Mouse (Mus musculus): ENCODE results near the gene Gpr84. TPM values are rescaled to one million over a fixed set of nuclear protein-coding genes. Genes with fewer than 3 reads are reported as not detected.

Gene Gpr84
- polyA plus RNA-seq, 1 experiment from 2014 or later = not detected

GRCm38 (mm10) chr15:103298026-103298425 lies 12.4 kb downstream of the Gpr84 start:
- H3K27ac ChIP-seq (replicated peaks; ENCODE audit: low read depth, low read length) = peak overlapping the region; percentile 49
- no peaks in the 10 kb centered on the region for H3K36me3 ChIP-seq (replicated peaks; ENCODE audit: control insufficient read depth, insufficient read depth, low read depth, low read length)
- H3K27me3 ChIP-seq (ENCODE audit: control insufficient read depth, insufficient read depth, low read length) = no peaks in the 10 kb centered on the region
- no peak overlapping the region for H3K9ac ChIP-seq (replicated peaks; ENCODE audit: low read length)
- no peaks in the 10 kb centered on the region for H3K9me3 ChIP-seq (replicated peaks; ENCODE audit: control insufficient read depth, low read length)
- DNase-seq (ENCODE audit: low spot score) (no peak), ATAC-seq (replicated peaks; ENCODE audit: insufficient number of reproducible peaks, low FRiP score, low TSS enrichment, low read depth) (no peak)
- peaks cover 25% of the 10 kb centered on the region for H3K4me1 ChIP-seq (ENCODE audit: control insufficient read depth, insufficient read depth, low read length)
- H3K4me2 ChIP-seq (ENCODE audit: low read depth, low read length) = no peak overlapping the region
- no peak overlapping the region for H3K4me3 ChIP-seq (ENCODE audit: low read depth, low read length)
- 70% methylated on average over 3 of the region's 3 CpGs for WGBS

GRCm38 (mm10) chr15:103297313-103297712 lies 13.1 kb downstream of the Gpr84 start:
- Histone ChIP-seq H3K4me3 (ENCODE audit: low read depth, low read length) (no peak overlapping the region), H3K36me3 (replicated peaks; ENCODE audit: control insufficient read depth, insufficient read depth, low read depth, low read length) (no peaks in the 10 kb centered on the region), H3K4me2 (ENCODE audit: low read depth, low read length) (no peak overlapping the region), H3K9me3 (replicated peaks; ENCODE audit: control insufficient read depth, low read length) (no peaks in the 10 kb centered on the region), H3K9ac (replicated peaks; ENCODE audit: low read length) (no peak overlapping the region), H3K27me3 (ENCODE audit: control insufficient read depth, insufficient read depth, low read length) (no peaks in the 10 kb centered on the region), H3K27ac (replicated peaks; ENCODE audit: low read depth, low read length) (no peak overlapping the region), H3K4me1 (ENCODE audit: control insufficient read depth, insufficient read depth, low read length) (peaks cover 22% of the 10 kb centered on the region)
- no peak for ATAC-seq (replicated peaks; ENCODE audit: insufficient number of reproducible peaks, low FRiP score, low TSS enrichment, low read depth)
- 60% methylated on average over 6 of the region's 6 CpGs for WGBS
- no peak for DNase-seq (ENCODE audit: low spot score)

- H3K4me3 ChIP-seq (ENCODE audit: low read depth, low read length) = no peak overlapping the region
- H3K27me3 ChIP-seq (ENCODE audit: control insufficient read depth, insufficient read depth, low read length) = no peaks in the 10 kb centered on the region
- 4% methylated on average over 5 of the region's 5 CpGs for WGBS
- no peaks in the 10 kb centered on the region for H3K36me3 ChIP-seq (replicated peaks; ENCODE audit: control insufficient read depth, insufficient read depth, low read depth, low read length)
- H3K9me3 ChIP-seq (replicated peaks; ENCODE audit: control insufficient read depth, low read length) = no peaks in the 10 kb centered on the region
- DNase-seq (ENCODE audit: low spot score) = peak; percentile 68
- H3K4me1 ChIP-seq (ENCODE audit: control insufficient read depth, insufficient read depth, low read length) = peaks cover 13% of the 10 kb centered on the region
- H3K9ac ChIP-seq (replicated peaks; ENCODE audit: low read length) = 0 out of 2 replicates have a peak overlapping the region, but pooled peaks have one; percentile 11
- peak overlapping the region; percentile 53 for H3K27ac ChIP-seq (replicated peaks; ENCODE audit: low read depth, low read length)
- ATAC-seq (replicated peaks; ENCODE audit: insufficient number of reproducible peaks, low FRiP score, low TSS enrichment, low read depth) = peak; percentile 54; the same call in 1 of the 2 replicates
- no peak overlapping the region for H3K4me2 ChIP-seq (ENCODE audit: low read depth, low read length)
These were observed 14.6 kb downstream of the Gpr84 start for GRCm38 (mm10) chr15:103295851-103296250.

- no peaks in the 10 kb centered on the region for H3K9me3 ChIP-seq (replicated peaks; ENCODE audit: control insufficient read depth, low read length)
- no peak overlapping the region for H3K4me3 ChIP-seq (ENCODE audit: low read depth, low read length)
- 28% methylated on average over 2 of the region's 2 CpGs for WGBS
- H3K36me3 ChIP-seq (replicated peaks; ENCODE audit: control insufficient read depth, insufficient read depth, low read depth, low read length) = no peaks in the 10 kb centered on the region
- H3K4me1 ChIP-seq (ENCODE audit: control insufficient read depth, insufficient read depth, low read length) = peaks cover 11% of the 10 kb centered on the region
- H3K27me3 ChIP-seq (ENCODE audit: control insufficient read depth, insufficient read depth, low read length) = no peaks in the 10 kb centered on the region
- peak; percentile 60 for DNase-seq (ENCODE audit: low spot score)
- no peak overlapping the region for H3K9ac ChIP-seq (replicated peaks; ENCODE audit: low read length)
- no peak overlapping the region for H3K4me2 ChIP-seq (ENCODE audit: low read depth, low read length)
- no peak overlapping the region for H3K27ac ChIP-seq (replicated peaks; ENCODE audit: low read depth, low read length)
- ATAC-seq (replicated peaks; ENCODE audit: insufficient number of reproducible peaks, low FRiP score, low TSS enrichment, low read depth) = no peak
These were observed 15.8 kb downstream of the Gpr84 start for GRCm38 (mm10) chr15:103294649-103295048.

GRCm38 (mm10) chr15:103293375-103293774 lies 17.0 kb downstream of the Gpr84 start:
- Histone ChIP-seq H3K27ac (replicated peaks; ENCODE audit: low read depth, low read length) (no peak overlapping the region), H3K4me3 (ENCODE audit: low read depth, low read length) (no peak overlapping the region), H3K9ac (replicated peaks; ENCODE audit: low read length) (no peak overlapping the region), H3K36me3 (replicated peaks; ENCODE audit: control insufficient read depth, insufficient read depth, low read depth, low read length) (no peaks in the 10 kb centered on the region), H3K9me3 (replicated peaks; ENCODE audit: control insufficient read depth, low read length) (no peaks in the 10 kb centered on the region), H3K27me3 (ENCODE audit: control insufficient read depth, insufficient read depth, low read length) (no peaks in the 10 kb centered on the region), H3K4me2 (ENCODE audit: low read depth, low read length) (no peak overlapping the region), H3K4me1 (ENCODE audit: control insufficient read depth, insufficient read depth, low read length) (peaks cover 4% of the 10 kb centered on the region)
- 93% methylated on average over 2 of the region's 2 CpGs for WGBS
- DNase-seq (ENCODE audit: low spot score) = no peak
- no peak for ATAC-seq (replicated peaks; ENCODE audit: insufficient number of reproducible peaks, low FRiP score, low TSS enrichment, low read depth)

GRCm38 (mm10) chr15:103292673-103293345 lies 17.6 kb downstream of the Gpr84 start:
- Histone ChIP-seq H3K36me3 (replicated peaks; ENCODE audit: control insufficient read depth, insufficient read depth, low read depth, low read length) (no peaks in the 10 kb centered on the region), H3K27ac (replicated peaks; ENCODE audit: low read depth, low read length) (no peak overlapping the region), H3K9me3 (replicated peaks; ENCODE audit: control insufficient read depth, low read length) (no peaks in the 10 kb centered on the region), H3K4me3 (ENCODE audit: low read depth, low read length) (no peak overlapping the region), H3K9ac (replicated peaks; ENCODE audit: low read length) (no peak overlapping the region), H3K4me1 (ENCODE audit: control insufficient read depth, insufficient read depth, low read length) (peaks cover 4% of the 10 kb centered on the region), H3K27me3 (ENCODE audit: control insufficient read depth, insufficient read depth, low read length) (no peaks in the 10 kb centered on the region), H3K4me2 (ENCODE audit: low read depth, low read length) (no peak overlapping the region)
- 90% methylated on average over 4 of the region's 4 CpGs for WGBS
- no peak for DNase-seq (ENCODE audit: low spot score)
- no peak for ATAC-seq (replicated peaks; ENCODE audit: insufficient number of reproducible peaks, low FRiP score, low TSS enrichment, low read depth)

- no peaks in the 10 kb centered on the region for H3K36me3 ChIP-seq (replicated peaks; ENCODE audit: control insufficient read depth, insufficient read depth, low read depth, low read length)
- no peak overlapping the region for H3K27ac ChIP-seq (replicated peaks; ENCODE audit: low read depth, low read length)
- no peak overlapping the region for H3K4me3 ChIP-seq (ENCODE audit: low read depth, low read length)
- peaks cover 4% of the 10 kb centered on the region for H3K4me1 ChIP-seq (ENCODE audit: control insufficient read depth, insufficient read depth, low read length)
- ATAC-seq (replicated peaks; ENCODE audit: insufficient number of reproducible peaks, low FRiP score, low TSS enrichment, low read depth) = no peak
- WGBS = 91% methylated on average over 9 of the region's 9 CpGs
- DNase-seq (ENCODE audit: low spot score) = no peak
- H3K27me3 ChIP-seq (ENCODE audit: control insufficient read depth, insufficient read depth, low read length) = no peaks in the 10 kb centered on the region
- no peak overlapping the region for H3K9ac ChIP-seq (replicated peaks; ENCODE audit: low read length)
- H3K9me3 ChIP-seq (replicated peaks; ENCODE audit: control insufficient read depth, low read length) = no peaks in the 10 kb centered on the region
- H3K4me2 ChIP-seq (ENCODE audit: low read depth, low read length) = no peak overlapping the region
These were observed 19.6 kb downstream of the Gpr84 start for GRCm38 (mm10) chr15:103290843-103291242.

- H3K27ac ChIP-seq (replicated peaks; ENCODE audit: low read depth, low read length) = no peak overlapping the region
- peaks cover 2% of the 10 kb centered on the region for H3K4me1 ChIP-seq (ENCODE audit: control insufficient read depth, insufficient read depth, low read length)
- 72% methylated on average over 6 of the region's 6 CpGs for WGBS
- H3K4me2 ChIP-seq (ENCODE audit: low read depth, low read length) = no peak overlapping the region
- no peaks in the 10 kb centered on the region for H3K27me3 ChIP-seq (ENCODE audit: control insufficient read depth, insufficient read depth, low read length)
- DNase-seq (ENCODE audit: low spot score) (no peak), ATAC-seq (replicated peaks; ENCODE audit: insufficient number of reproducible peaks, low FRiP score, low TSS enrichment, low read depth) (no peak)
- H3K36me3 ChIP-seq (replicated peaks; ENCODE audit: control insufficient read depth, insufficient read depth, low read depth, low read length) = no peaks in the 10 kb centered on the region
- H3K4me3 ChIP-seq (ENCODE audit: low read depth, low read length) = no peak overlapping the region
- H3K9me3 ChIP-seq (replicated peaks; ENCODE audit: control insufficient read depth, low read length) = no peaks in the 10 kb centered on the region
- H3K9ac ChIP-seq (replicated peaks; ENCODE audit: low read length) = no peak overlapping the region
These were observed 20.0 kb downstream of the Gpr84 start for GRCm38 (mm10) chr15:103290417-103290816.

All from embryonic facial prominence, embryonic 11.5 days (tissue).